Mouse (Mus musculus): ENCODE measurements around the gene Hps1. TPM values are rescaled to one million over a fixed set of nuclear protein-coding genes. Genes with fewer than 3 reads are reported as not detected.

Gene Hps1
- total RNA-seq, 2 experiments from 2014 or later: 0.73 to 0.97 TPM

DNA sequence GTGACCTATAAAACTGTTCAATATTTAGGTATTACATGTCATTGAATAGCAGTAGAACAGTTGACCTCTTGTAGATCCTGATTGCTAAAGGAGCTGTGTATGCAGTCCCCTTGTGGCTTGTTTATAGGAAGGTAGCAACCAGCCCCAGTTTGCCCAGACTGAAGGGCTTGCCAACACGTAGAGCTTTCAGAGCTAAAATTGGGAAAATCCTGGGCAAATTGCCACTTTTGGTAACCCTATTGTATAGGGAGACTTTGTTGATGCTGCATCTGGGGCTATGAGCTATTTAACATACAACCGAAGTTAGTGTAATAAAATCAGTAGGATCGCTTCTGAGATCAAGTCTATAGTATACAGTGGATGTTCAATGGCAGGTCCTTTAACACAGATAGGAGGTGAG is 61.7 kb downstream of the Hps1 start:
- no peak for DNase-seq (ENCODE audit: low spot score)

DNA sequence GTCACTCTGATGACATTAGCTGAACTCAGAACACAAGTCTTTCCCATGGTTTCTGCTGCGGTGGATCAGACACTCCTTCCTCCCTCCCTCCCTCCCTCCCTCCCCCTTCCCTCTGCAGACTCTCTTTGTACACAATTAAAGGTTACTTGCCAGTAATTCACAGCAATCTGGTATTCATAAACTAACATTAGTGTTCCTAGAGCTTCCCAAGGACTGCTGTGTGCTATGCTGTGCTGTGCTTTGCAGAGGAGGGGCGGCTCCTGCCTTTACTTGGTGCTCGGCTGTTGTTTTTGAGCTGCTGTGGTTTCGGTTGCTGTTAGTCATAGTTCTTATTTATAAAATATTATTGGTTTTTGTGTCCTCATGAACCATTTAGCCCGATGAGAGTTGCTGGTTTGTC is 62.1 kb downstream of the Hps1 start:
- DNase-seq (ENCODE audit: low spot score): no peak

DNA sequence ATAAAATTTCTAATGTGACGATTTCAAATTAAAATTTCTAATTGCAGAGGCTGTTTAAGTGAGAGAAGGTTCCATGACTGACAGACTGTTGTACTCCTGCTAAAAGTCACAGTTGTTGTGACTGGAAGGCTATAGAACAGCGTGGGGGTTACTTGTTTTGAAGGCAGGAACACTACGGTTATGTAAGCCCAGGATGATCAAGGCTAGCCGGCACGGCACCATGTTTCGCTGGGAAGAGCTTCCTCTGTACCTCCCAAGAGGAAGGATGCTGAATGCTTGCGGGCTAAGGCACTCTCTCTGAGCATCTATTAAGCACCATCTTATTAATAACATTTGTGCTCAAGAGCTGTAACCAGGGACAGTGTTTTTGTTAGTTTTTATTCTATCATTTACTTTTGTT is 63.3 kb downstream of the Hps1 start:
- no peak for DNase-seq (ENCODE audit: low spot score)

DNA sequence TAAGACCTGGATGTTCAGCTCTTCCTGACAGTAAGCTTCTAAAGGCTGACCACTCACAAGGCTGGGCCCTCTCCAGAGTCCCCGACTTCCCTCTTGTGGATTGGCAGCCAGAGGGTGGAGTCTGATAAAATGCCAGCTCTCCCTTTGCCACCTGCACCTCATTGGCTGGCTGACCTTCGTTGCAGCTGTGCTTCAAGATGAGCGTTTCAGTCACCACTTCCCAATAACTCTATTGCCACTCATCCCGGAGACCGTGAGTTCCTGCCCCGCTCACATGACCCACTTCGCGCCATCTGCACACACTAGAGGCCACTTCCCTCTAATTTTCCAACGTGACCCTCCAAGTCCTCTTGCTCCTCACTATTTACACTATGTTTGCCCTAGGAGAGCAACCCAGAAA is 66.0 kb downstream of the Hps1 start:
- no peak for DNase-seq (ENCODE audit: low spot score)

Other genes starting within 250 kb of the Hps1 start
- 1 to 10 TPM in 1 of 2 experiments, under 1 TPM in 1; 0.64 to 1.5 TPM for gene Loxl4, start 167.2 kb downstream of the Hps1 start, total RNA-seq (2021)
- gene Pyroxd2, start 27.2 kb downstream of the Hps1 start, total RNA-seq (2021): under 1 TPM; 0.53 to 0.97 TPM

Measured in gastrocnemius, adult 18-20 months (tissue).